Mouse (Mus musculus) embryonic fibroblast, embryonic 13.5 days (primary cell): Measurements from ENCODE around the gene Rhbg.

Experiments used
- CTCF ChIP-seq: IDR thresholded peaks from 2 replicates; pipeline ENCODE4 v1.5.1; 2011; ENCODE audit warnings: mild to moderate bottlenecking, control low read depth, low read length, moderate library complexity, borderline replicate concordance; ENCODE audit not compliant: insufficient read depth
- POLR2A ChIP-seq: IDR thresholded peaks from 2 replicates; pipeline ENCODE4 v1.6.1; 2011; ENCODE audit warnings: low read depth, mild to moderate bottlenecking, control low read depth, low read length, moderate library complexity

- TF ChIP-seq POLR2A (no peak), CTCF (no peak)
These were observed 48.7 kb downstream of the Rhbg start for GRCm38 (mm10) chr3:88205563-88206491.
